Mouse (Mus musculus): ENCODE data around the gene Pappa2.

DNA sequence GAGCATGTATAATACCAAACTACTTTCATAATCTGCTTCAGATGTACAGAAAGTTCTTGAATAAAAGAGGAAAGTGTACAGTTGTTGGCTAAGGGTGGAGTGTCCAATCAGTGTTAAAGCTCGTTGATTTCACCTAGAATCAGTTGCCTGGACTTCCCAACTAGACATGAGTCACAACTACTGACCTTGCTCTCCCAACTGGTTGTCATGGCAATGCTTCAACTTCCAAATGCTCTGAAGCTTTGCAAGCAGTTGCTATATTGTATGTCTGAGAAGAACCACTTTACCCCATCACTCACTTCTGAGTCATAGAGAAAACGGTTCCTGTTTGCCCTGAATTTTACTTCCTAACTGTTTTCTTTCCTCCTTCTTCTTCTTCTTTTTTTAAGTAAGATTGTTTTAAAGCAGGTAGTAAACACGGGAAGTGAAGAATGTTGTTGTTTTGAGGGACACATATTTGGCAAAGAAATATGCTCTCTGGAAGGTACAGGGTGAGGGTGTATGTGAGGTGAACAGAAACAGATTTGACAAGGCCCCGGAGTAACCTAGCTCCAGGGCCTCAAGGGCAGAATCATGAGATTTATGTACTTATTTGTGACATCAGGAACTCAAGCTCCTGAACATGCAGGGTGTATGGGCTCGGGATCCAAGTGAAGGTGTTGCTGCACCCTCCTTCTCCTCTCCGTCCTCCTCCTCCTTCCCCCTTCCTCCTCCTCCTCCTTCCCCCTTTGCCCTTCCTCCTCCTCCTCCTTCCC lies 32.1 kb downstream of the Pappa2 start:
- no peak for TF ChIP-seq CTCF (IDR thresholded peaks at IDR 0.05)
- TF ChIP-seq POLR2A (IDR thresholded peaks at IDR 0.05; ENCODE audit: insufficient read depth, low read depth, low read length): no peak
- no peak for TF ChIP-seq EP300 (IDR thresholded peaks at IDR 0.05; ENCODE audit: insufficient read depth, low read depth, low read length)

Data from heart, adult 2 months (tissue).